Mouse (Mus musculus): ENCODE measurements around the gene Chn1.

The Chn1 gene

DNA sequence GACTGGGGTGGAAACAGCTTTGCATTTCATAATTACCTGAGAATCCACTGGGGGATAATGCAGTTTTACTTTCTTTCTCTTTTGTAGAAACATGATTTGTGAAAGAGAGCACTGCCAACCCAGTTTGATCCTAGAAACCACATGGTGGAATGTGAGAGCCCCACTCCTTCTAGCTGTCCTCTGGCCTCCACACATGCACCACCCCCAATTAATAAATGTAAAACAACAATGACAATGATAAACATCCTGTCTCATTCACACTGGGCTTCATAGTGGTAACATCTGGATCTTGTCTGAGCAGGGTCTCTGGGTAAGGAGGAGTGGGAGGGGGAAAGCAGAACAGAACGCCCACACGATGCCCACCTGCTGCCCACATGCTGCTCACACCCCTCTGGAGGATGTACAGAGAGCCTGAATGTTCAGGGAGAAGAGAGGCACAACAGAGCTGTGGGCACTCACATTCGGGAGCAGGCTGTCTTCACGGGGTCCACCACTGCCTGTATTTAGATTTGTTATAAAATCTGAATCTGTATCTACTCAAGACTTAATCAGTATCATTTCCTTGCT lies 156.6 kb downstream of the Chn1 start:
- DNase-seq = no peak

DNA sequence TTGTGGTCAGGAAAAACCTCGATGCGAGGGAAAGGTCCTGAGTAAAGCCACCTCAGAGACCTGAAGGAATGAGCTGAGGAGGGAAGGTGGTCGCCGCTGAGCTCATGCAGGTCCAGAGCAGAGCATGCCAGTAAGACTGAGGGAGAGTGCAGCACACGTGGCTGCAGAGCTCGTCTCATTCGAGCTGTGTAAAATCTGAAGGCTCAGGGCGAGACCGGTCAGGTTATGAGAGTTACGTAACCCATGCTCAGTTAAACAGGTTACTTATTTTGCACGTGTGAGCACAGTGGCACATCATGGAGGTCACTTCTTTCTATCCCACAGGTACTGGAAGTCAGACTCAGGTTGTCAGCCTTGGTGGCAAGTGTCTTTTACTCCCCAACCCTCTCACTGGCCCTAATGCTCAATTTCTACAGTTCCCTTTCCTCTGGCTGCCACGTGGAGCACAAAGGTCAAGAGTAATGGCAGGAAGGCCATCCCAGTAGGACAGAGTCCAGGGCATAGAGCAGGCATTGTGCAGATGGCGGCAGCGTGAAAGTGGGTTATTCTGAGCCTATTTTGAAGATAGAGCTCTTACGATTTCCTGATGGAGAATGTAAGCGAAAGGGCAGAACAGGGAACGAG lies 158.6 kb downstream of the Chn1 start:
- DNase-seq = no peak

DNA sequence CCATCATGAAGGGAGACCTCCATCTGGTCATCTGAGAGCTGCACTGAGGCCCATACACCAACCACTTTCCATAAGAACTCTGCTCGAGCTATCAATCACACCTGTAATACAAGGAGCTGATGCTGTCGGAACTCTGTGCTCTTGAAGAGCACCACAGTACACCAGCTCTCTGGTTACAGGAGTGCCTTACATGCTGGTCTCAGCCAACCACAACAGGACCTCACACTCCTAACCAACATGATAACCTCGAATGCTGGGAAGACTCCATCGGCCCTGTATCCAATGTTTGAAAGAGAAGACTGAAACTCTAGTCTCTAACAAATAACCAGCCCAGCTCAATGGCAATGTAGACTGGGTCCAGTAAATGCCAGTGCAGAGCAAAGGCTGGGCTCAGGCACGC lies 159.7 kb downstream of the Chn1 start:
- DNase-seq = no peak

DNA sequence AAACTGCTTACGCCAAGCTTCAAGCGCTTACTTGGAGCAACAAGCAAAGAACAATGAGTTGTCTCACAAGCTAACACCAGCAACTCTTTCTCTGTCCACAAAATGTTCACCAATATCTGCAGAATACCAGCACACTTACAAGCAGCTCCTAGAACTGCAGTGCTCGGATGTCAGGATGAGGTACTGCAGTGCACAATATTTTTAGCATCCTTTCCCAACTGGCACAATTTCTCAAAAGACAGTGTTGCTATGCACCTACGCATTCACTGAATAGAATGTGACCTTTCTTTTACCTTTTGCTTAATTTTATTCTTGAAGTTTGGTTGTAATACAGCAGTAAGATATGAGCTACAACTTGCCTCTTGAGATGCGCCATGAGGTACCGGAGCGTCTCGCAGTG lies 160.8 kb downstream of the Chn1 start:
- no peak for DNase-seq

DNA sequence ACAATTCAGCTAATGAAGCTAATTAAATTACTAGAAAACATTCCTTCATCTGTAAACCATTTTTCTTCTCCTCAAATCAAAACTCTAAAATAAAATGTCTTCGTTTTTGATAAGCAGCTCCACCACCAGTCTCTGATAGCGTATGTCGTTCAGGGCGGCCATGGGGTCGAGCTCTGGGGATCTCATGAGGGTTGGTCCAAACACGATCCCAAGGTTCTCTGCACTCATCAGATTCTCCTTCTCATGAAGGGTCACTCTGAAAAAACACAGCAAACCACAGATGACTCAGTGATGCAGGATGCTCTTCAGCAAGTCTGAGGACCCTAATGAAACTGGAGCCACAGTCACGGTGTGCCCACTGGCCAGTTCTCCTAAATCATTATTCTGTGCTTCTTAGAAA lies 162.2 kb downstream of the Chn1 start:
- no peak for DNase-seq

DNA sequence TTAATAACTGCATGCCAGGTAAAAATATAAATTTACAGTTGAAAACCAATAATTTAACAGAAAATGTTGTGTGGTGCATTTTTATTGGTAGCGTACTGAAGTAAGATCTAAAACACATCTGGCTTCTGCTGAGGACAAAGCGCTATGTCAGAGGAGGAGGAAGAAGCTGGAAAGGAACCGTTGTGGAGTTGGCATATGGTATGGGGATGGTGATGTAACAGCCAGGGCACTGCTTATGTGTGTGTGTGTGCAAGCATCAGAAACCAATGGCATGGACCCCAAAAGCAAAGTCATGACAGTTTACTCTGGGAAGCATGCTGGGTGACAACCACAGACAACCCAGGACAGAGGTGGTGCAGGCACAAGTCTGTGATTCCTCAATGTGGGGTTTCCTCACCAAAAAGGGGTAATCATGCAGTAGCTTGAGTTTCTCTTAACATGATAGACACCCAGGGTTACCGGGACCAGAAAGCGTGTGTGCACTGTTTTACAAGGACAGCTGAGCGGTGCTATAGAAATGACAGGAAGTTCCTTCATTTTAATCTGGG lies 162.7 kb downstream of the Chn1 start:
- DNase-seq = no peak

DNA sequence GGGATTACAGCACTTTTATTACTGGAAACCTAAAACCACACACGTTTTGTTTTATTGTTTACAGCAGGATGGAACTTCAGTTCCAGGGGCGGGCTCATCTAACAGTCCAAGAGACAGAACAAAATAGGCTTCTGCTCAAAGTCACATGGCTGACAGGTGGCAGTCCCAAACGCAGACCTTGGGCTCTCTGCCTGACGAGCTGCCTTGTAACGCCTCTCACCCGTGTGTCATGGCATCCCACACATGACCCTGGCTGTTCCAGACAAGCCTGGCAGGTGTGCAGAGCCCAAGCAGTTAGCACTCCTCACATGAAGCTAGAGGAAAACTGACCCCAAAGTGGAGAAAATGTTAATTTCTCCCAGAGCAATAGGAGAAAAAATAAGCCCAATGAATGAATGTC lies 163.3 kb downstream of the Chn1 start:
- no peak for DNase-seq

DNA sequence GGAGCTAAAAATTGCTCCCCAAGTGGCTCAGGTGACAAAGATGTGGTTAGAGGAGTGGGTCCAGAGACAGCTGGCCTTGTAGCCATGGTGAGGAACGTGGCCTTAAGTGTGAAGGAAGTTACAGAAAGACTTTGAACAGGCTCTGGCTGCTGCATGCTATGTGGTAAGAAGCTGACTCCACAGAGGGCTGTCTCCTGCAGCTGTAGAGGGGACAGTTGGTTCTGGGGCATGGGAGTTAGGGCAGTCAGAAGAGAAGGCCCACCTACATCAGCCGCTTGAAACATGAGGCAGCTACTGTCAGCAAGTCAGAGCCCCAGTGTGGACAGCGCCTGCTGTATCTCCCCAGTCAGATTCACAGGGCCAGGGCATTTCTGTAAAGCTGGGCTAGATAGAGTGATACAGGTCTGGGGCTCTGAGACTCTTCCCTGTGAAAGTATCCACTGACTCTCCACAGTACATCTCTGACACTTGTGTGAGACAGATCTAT lies 165.4 kb downstream of the Chn1 start:
- no peak for DNase-seq

DNA sequence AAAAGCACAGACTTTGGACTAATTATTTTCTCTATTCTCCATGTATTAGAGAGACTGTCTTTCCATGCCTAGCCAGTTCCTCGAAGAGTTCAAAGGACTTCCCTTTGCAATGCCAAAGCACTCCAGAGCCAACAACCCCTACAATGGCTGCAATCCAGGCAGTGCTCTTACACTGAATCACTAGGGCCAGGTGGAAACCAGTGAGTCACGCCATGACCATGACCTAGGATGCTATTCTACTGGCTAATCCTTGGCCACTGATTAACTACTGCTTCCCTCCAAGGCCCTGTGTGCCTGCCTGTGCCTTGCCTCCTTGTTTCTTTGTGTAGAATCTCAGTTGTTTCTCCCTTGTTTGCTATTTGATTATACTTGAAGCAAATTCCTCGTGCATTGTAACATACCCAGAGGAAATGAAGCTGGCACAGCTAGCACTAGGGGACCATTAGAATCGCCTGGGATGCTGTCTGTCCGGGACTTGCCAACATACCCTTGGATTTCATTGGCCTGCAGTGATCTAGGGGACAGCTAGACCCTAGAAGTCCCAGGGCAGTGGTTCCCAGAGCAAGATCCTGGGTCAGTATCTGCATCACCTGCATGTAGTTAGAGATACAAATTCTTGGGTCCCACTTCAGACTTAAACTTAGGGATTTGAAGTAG lies 166.0 kb downstream of the Chn1 start:
- no peak for DNase-seq

DNA sequence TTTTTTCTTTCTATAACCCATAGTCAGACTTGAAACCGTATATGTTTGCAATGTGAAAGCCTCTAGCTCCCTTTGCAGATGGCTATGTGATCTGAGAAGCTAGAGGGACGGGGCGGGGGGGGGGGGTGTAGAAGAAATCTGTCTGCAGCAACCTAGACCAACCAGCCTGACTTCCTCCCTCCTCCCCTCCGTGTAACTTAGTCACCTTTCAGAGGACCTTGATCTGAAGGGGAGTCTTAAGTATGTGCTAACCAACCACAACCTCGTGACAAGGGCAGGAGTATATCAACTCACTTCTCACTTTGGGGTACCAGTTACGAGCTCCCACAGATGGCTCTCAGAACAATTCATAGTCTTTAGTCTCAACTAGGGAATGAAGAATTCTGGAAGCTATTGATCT lies 166.8 kb downstream of the Chn1 start:
- no peak for DNase-seq

DNA sequence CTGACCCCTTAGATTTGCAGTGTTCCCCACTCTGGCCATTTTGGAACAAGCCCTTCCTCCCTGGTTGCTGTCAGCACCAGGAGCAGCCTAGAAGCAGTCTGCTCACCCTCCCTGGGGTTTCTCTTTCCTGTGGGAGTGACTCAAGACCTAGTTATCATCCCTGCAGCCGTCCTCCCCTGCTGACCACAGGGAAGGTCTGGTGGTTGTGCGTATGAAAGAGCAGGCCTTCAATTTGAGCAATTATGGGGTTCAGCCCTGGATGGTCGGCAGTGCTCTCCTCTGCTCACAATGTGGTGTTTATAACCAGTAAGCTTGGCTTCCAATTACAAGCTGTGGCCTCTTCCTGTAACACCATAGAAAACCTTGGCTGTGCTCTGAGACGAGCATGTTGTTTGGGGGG lies 167.5 kb downstream of the Chn1 start:
- DNase-seq = no peak

DNA sequence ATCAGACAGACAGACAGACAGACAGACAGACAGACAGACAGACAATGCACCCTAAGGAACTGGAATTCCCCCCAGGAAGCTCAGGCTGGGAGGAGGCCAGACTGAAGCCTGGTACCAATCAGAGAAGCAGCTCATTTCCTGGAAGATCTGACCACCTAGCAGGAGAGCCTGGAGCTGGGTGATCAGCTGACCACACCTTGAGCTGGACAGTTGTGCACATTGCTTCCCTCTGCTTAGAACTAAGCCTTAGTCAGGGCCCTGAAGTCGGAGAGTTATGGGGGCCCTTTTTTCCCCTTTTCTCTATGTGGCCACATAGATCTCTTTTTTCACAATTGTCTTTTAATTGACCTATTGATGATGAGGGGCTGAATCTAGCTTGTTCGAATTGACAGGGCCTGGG lies 168.0 kb downstream of the Chn1 start:
- DNase-seq = no peak

DNA sequence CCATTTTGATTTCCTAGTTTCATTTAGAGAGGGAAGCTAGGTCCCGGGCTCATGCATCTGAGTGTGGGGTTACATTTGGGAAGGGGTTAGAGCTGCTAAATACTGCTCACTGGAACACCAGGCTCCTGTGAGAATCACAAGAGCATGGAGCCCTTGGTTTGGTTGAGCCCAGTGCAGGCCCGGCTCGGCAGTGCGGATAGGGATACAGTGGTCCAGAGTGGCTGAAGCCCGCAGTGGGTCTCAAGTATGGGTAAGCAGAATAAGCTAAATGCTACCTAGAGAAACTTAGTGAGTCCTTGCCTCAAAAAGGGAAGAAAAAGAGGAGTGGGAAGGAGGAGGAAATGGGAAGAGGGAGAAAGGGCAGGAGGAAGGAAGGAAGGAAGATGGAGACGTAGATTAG lies 168.5 kb downstream of the Chn1 start:
- no peak for DNase-seq

DNA sequence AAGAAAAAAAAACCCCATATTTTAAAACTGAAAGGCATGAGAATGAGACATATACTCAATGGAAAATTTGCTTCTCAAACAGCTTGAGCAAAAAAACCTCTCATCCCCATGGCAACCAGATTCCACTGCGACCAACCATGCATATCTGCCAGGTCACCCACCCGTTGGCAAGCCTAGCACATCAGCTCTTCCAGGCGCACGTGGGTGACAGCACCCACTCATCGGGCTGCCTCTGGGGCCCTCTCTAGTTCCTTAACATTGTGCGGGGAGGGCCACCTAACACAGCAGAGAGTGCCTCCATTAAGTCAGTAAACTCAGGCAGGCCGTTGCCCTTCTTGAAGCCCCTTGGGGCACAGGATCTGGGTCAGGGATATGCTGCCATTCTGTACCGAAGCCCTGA lies 170.1 kb downstream of the Chn1 start:
- DNase-seq = no peak

DNA sequence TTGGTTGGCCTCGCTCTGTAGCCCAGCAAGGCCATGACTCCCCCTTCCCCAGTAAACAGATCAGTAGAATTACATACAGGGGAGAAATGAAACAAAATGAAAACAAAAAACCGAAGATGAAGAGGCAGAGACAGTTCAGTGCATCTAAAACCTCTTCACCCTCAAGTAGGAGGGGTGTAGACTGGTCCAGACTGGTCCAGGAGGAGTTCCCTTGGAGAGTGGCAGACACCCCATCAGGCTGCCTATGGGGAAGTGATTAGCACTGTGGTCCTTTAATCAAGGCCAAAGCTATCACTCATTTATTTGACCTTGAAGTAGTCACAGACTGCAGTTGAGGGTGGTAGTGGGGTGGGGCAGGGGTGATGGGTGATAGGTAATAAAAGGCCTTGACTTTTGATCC lies 170.6 kb downstream of the Chn1 start:
- DNase-seq = no peak

DNA sequence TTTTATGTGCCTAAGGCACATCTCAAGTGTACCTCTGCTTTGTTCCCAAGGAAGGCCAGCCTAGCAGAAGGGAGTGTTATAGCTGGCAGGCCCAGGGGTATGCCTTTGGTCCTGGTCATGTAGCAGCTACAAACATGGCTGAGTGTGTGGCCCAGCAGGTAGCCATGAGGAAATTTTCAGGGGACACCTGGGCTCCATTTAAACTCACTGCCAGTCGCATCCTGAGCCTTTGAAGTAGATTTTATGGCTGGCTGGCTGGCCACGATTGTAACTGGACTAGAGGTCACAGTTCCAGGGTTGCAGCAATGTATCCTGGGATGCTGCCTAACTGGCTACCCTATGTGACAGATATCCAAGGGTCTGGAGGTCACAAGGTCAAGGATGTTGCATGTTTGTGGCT lies 174.5 kb downstream of the Chn1 start:
- DNase-seq = no peak

DNA sequence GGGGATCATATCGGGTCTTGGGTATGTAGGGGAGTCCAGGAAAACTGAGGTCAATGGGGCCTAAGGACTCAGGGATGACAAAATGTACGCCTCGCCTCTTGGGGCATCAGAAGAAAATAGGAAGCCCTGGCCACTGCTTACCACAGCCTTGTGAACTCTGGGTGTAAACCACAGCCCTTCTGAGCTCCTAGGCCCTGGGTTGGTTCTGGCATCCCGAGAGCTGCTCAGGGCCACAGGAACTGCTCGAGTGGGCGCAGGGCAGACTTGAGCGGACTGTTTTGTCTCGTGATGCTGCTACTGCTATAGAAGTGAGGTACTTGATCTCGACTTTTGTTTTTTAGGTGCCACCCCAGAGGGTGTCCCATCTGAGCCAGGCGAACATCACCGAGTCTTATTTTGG lies 177.4 kb downstream of the Chn1 start:
- no peak for DNase-seq

DNA sequence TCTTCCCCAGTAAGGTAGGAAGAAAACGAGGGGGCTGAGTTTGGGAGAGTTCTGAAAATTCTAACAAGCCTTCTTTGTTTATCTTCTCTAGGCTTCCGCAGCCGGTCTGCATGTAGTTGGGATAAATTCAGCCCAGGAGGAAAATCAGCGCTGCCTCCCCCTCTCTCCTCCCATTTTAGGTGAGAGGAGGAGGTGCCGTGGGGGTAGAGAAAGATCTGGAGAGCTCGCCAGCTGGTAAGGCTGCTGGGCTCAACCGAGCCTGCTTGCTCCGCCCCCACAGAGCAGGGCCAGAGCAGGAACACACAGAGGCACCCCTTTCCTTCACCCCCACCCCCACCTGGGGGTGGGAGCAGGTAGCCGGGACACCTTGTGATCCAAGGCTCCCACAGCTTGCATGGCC lies 178.4 kb downstream of the Chn1 start:
- DNase-seq = no peak

DNA sequence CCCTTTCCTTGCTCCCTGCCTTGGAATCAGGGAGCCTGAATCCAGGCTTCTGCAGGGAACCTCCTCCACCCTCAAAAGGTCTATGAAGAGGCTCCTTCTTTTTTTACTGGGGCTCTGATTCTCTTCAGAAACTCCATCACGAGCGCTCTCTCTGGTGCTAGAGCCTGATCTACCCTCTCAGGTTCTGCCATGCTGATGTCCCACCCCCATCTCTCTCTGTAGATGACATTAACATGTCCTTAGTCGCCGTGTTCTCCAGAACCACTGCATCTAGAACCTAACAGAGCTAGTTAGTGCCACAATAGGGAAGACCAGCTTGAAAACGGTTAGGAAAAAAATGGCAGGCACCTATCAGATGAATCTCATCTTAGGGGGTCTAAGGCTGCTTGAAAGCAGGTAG lies 178.8 kb downstream of the Chn1 start:
- no peak for DNase-seq

DNA sequence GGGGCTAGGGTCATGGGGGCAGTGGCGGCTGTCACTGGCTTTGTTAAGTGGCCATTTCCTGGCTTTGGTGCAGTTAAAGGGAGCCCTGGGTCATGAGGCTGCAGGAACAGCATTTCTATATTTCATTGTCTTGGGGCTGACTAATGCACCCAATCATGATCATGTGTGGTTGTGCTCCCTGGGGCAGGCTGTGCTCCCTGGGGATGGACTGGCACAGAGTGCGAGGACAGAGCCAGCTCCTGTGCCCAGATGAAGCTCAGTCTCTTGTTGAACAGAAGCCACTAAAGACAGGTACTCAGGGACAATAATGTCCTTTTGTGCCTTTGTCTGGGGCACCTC lies 182.1 kb downstream of the Chn1 start:
- DNase-seq = no peak

DNA sequence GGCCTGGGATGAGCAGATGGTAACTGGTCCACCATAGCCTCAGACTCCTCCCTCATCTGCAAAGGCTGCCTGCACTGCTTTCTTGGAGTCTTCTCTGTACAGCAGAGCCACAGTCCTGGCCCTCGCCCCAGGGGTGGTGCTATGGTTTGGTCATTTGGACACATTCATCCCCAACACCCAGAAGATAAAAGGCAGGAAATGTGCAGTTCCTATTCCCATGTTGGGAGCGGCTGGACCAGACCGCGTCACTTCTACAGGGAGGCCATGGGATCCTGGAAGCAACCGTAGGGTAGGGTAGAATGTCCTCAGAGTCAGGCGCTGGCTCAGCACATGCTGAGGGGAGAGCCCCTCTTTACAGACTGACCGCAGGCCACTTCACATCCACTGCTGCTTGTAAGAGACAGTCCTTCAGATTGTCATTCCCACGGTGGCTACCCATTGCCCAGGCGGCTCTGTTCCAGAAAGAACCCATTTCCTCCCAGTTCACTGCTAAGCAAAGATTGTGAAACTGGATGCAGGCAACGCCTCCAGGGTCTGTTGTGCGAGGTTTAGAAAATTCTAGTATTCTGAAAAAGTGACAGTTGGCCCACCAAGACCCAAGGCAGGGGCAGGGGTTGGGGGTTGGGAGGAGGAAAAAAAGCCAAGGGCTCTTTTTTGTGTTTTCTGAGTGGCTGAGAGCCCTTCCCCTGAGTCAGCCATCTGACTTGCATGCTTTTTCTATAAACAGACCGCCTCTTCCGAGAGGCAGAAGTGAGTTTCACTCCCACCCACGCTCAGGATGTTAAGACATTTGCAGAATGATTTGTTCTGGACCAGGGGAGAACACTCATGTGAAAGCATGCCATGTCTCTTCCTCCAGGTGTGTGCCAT lies 182.7 kb downstream of the Chn1 start:
- DNase-seq = peak; percentile 23

DNA sequence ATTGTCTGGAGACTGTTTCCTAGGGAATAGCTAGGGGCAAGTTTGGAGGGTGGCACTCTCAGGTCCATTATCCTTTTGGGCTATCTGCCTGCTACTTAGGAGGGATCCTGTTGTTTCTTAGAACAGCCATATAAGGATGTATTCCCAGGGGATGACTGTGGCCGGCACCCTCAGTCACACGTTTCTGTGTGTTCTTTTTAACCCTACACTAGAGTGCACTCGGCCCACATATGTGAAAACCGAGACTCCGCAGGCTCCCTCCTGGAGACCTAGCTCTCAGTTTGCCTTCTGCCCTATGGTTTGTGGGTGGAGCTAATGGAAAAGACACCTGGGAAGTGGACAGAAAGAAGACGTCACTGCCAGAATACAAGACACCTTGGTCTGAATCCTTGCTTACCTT lies 183.9 kb downstream of the Chn1 start:
- no peak for DNase-seq

DNA sequence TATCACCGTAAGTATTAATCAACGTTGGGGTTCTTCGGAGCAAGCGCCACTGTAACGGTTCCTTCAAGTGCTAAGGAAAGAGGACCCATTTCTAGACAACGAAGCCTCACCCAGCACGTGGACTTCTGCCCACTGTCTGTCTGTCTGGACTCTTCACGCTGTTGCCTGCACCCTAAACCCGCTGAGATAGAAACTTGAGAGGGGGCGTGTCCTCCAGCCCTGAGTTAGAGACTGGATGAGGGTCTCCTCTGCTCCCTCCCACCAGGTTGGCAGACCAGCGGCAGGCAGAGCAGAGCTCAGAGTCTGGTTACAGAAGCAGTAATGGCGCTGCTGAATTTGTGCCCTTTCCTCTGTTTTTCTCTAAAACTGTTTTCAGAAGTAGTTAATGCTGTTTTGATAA lies 185.0 kb downstream of the Chn1 start:
- peak; percentile 79 for DNase-seq

DNA sequence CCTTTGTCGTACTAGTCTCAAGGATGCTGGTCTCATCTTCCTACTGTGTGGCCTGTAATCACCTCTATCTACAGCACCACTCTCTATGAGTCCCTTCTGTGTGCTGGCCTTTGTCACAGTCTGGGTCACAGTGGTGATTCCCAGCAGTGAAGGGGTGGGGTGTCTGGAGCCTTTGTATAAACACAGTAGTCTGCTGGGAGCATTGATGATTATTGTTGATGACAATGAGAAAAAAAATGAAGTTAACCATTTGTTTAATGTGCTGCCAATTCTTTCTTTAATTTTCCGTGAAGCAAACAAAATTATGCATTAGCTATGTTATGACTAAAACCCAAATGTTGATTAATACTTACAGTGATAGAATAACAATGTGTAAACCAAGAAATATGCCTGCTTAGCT lies 186.2 kb downstream of the Chn1 start:
- no peak for DNase-seq

Data from embryo, embryonic 11 days (tissue).